ENCODE assay signal across 24 mouse cellular contexts in genomic region chr1:175329934-175330471, GRCm38 (mm10).
DNase-seq lines count a peak whose midpoint lies in the region; ATAC-seq lines count a peak whose summit lies in the region.
"Had no signal": no experiment of that assay in that cellular context is flagged by ENCODE, and none has a peak within 500 bp of the region (broad histone marks: within the 10 kb centered on the region; RNA-seq: fewer than 3 reads in every experiment).

No protein-coding gene starts in this region.

- no peaks in the 10 kb centered on the region for H3K9me3 ChIP-seq in forebrain, embryonic 12.5 days
- H3K9me3 ChIP-seq in forebrain, embryonic 14.5 days (replicated peaks; ENCODE audit: control insufficient read depth, low read length) = no peaks in the 10 kb centered on the region
- no peaks in the 10 kb centered on the region for H3K9me3 ChIP-seq in limb, embryonic 11.5 days (ENCODE audit: control insufficient read depth, low read length)
- H3K9me3 ChIP-seq in limb, embryonic 10.5 days (replicated peaks) = no peaks in the 10 kb centered on the region
- no peaks in the 10 kb centered on the region for H3K9me3 ChIP-seq in neural tube, embryonic 11.5 days (ENCODE audit: control insufficient read depth, low read length)
- H3K9me3 ChIP-seq: embryonic facial prominence, embryonic 12.5 days; hindbrain, embryonic 10.5 days; kidney, embryonic 15.5 days; stomach, embryonic 15.5 days had no signal

- H3K27ac ChIP-seq in forebrain, embryonic 12.5 days = no peak overlapping the region
- no peak overlapping the region for H3K27ac ChIP-seq in forebrain, embryonic 14.5 days (ENCODE audit: low read depth, low read length)
- H3K27ac ChIP-seq in limb, embryonic 11.5 days (replicated peaks; ENCODE audit: low read depth, low read length) = no peak overlapping the region
- no peak overlapping the region for H3K27ac ChIP-seq in limb, embryonic 10.5 days
- no peak overlapping the region for H3K27ac ChIP-seq in neural tube, embryonic 11.5 days (ENCODE audit: low read depth, low read length)
- H3K27ac ChIP-seq: embryonic facial prominence, embryonic 12.5 days; hindbrain, embryonic 10.5 days; kidney, embryonic 15.5 days; liver, embryonic 13.5 days; macrophage; stomach, embryonic 15.5 days had no signal

- ATAC-seq in forebrain, embryonic 12.5 days (ENCODE audit: low FRiP score) = 0 out of 2 replicates have a peak, but pooled peaks have one; percentile 39
- no peak for ATAC-seq in forebrain, embryonic 14.5 days
- 0 out of 2 replicates have a peak, but pooled peaks have one; percentile 24 for ATAC-seq in limb, embryonic 11.5 days (ENCODE audit: insufficient number of reproducible peaks, low FRiP score, low TSS enrichment, low read depth)
- 0 out of 2 replicates have a peak, but pooled peaks have one; percentile 42 for ATAC-seq in neural tube, embryonic 11.5 days (ENCODE audit: insufficient read depth, low FRiP score, low TSS enrichment)

- no peaks in the 10 kb centered on the region for H3K4me1 ChIP-seq in forebrain, embryonic 12.5 days
- no peaks in the 10 kb centered on the region for H3K4me1 ChIP-seq in forebrain, embryonic 14.5 days (ENCODE audit: control insufficient read depth, insufficient read depth, low read length)
- H3K4me1 ChIP-seq in limb, embryonic 11.5 days (ENCODE audit: control insufficient read depth, insufficient read depth, low read length) = no peaks in the 10 kb centered on the region
- no peaks in the 10 kb centered on the region for H3K4me1 ChIP-seq in limb, embryonic 10.5 days
- no peaks in the 10 kb centered on the region for H3K4me1 ChIP-seq in neural tube, embryonic 11.5 days (ENCODE audit: control insufficient read depth, insufficient read depth, low read length)
- H3K4me1 ChIP-seq: embryonic facial prominence, embryonic 12.5 days; hindbrain, embryonic 10.5 days; kidney, embryonic 15.5 days; liver, embryonic 13.5 days; stomach, embryonic 15.5 days had no signal

- WGBS in forebrain, embryonic 12.5 days = 76% methylated on average over 3 of the region's 3 CpGs
- WGBS in forebrain, embryonic 14.5 days = 86% methylated on average over 3 of the region's 3 CpGs
- WGBS in limb, embryonic 11.5 days = 76% methylated on average over 3 of the region's 3 CpGs
- WGBS in limb, embryonic 10.5 days = 89% methylated on average over 3 of the region's 3 CpGs
- 76% methylated on average over 3 of the region's 3 CpGs for WGBS in neural tube, embryonic 11.5 days

- no peaks in the 10 kb centered on the region for H3K27me3 ChIP-seq in forebrain, embryonic 12.5 days
- no peaks in the 10 kb centered on the region for H3K27me3 ChIP-seq in forebrain, embryonic 14.5 days (replicated peaks; ENCODE audit: control insufficient read depth, insufficient read depth, low read length)
- no peaks in the 10 kb centered on the region for H3K27me3 ChIP-seq in limb, embryonic 11.5 days (ENCODE audit: control insufficient read depth, insufficient read depth, low read length)
- no peaks in the 10 kb centered on the region for H3K27me3 ChIP-seq in limb, embryonic 10.5 days (ENCODE audit: low read depth, poor library complexity, severe bottlenecking)
- H3K27me3 ChIP-seq in neural tube, embryonic 11.5 days (ENCODE audit: control insufficient read depth, insufficient read depth, low read length) = no peaks in the 10 kb centered on the region
- H3K27me3 ChIP-seq: embryonic facial prominence, embryonic 12.5 days; kidney, embryonic 15.5 days; liver, embryonic 13.5 days; stomach, embryonic 15.5 days had no signal

- H3K4me2 ChIP-seq in forebrain, embryonic 12.5 days = no peak overlapping the region
- no peak overlapping the region for H3K4me2 ChIP-seq in forebrain, embryonic 14.5 days (ENCODE audit: low read length)
- no peak overlapping the region for H3K4me2 ChIP-seq in limb, embryonic 11.5 days (ENCODE audit: low read depth, severe bottlenecking)
- H3K4me2 ChIP-seq in neural tube, embryonic 11.5 days (ENCODE audit: low read depth) = no peak overlapping the region
- H3K4me2 ChIP-seq: embryonic facial prominence, embryonic 12.5 days; kidney, embryonic 15.5 days; liver, embryonic 13.5 days; stomach, embryonic 15.5 days had no signal

- no peak for DNase-seq in forebrain, embryonic 14.5 days (ENCODE audit: low spot score)
- no peak for DNase-seq in limb, embryonic 11.5 days (ENCODE audit: low spot score)
- no peak for DNase-seq in limb, embryonic 10.5 days (ENCODE audit: low spot score)
- no peak for DNase-seq in neural tube, embryonic 11.5 days (ENCODE audit: low spot score)
- no peak for DNase-seq in neural tube, embryonic 10.5 days (ENCODE audit: extremely low spot score, low spot score)
- DNase-seq in adipocyte (ENCODE audit: low spot score) = peak; percentile 7
- DNase-seq: adrenal gland, adult 8-10 months; cerebellum, adult 8-10 months; cerebellum, postnatal 25 days; embryo, embryonic 11 days; gastrocnemius, postnatal 10 days; heart, postnatal 14 days; kidney, adult 18-20 months; kidney, postnatal 25 days; liver, embryonic 13.5 days; lung, adult 2 months; lung, postnatal 10 days; right cerebral cortex, postnatal 14 days had no signal

- H3K36me3 ChIP-seq in forebrain, embryonic 12.5 days (replicated peaks) = no peaks in the 10 kb centered on the region
- no peaks in the 10 kb centered on the region for H3K36me3 ChIP-seq in forebrain, embryonic 14.5 days (ENCODE audit: control insufficient read depth, insufficient read depth, low read length)
- no peaks in the 10 kb centered on the region for H3K36me3 ChIP-seq in limb, embryonic 11.5 days (ENCODE audit: control insufficient read depth, insufficient read depth, low read length)
- H3K36me3 ChIP-seq in limb, embryonic 10.5 days = no peaks in the 10 kb centered on the region
- no peaks in the 10 kb centered on the region for H3K36me3 ChIP-seq in neural tube, embryonic 11.5 days (ENCODE audit: control insufficient read depth, insufficient read depth, low read length)
- H3K36me3 ChIP-seq: embryonic facial prominence, embryonic 12.5 days; hindbrain, embryonic 10.5 days; kidney, embryonic 15.5 days; liver, embryonic 13.5 days; stomach, embryonic 15.5 days had no signal

- H3K9ac ChIP-seq in forebrain, embryonic 12.5 days = no peak overlapping the region
- H3K9ac ChIP-seq in forebrain, embryonic 14.5 days (ENCODE audit: low read length) = no peak overlapping the region
- H3K9ac ChIP-seq in limb, embryonic 11.5 days (ENCODE audit: low read length) = no peak overlapping the region
- H3K9ac ChIP-seq in neural tube, embryonic 11.5 days (ENCODE audit: low read length) = no peak overlapping the region
- H3K9ac ChIP-seq: embryonic facial prominence, embryonic 12.5 days; kidney, embryonic 15.5 days; liver, embryonic 13.5 days; stomach, embryonic 15.5 days had no signal

- H3K4me3 ChIP-seq in forebrain, embryonic 12.5 days (replicated peaks) = no peak overlapping the region
- H3K4me3 ChIP-seq in forebrain, embryonic 14.5 days (ENCODE audit: low read depth, low read length) = no peak overlapping the region
- H3K4me3 ChIP-seq in limb, embryonic 11.5 days (ENCODE audit: low read depth, low read length) = no peak overlapping the region
- no peak overlapping the region for H3K4me3 ChIP-seq in limb, embryonic 10.5 days
- no peak overlapping the region for H3K4me3 ChIP-seq in neural tube, embryonic 11.5 days (ENCODE audit: low read depth, low read length)
- H3K4me3 ChIP-seq: embryonic facial prominence, embryonic 12.5 days; hindbrain, embryonic 10.5 days; kidney, embryonic 15.5 days; liver, embryonic 13.5 days; stomach, embryonic 15.5 days had no signal
